Mouse (Mus musculus): ENCODE measurements around the gene Nphp4. TPM values are rescaled to one million over a fixed set of nuclear protein-coding genes. Genes with fewer than 3 reads are reported as not detected.

Gene Nphp4
- total RNA-seq (2021), result under 1 TPM; 0.66 to 0.96 TPM
- long read RNA-seq, experiment 1, result 0 reads
- long read RNA-seq, experiment 2, result 0 reads

DNA sequence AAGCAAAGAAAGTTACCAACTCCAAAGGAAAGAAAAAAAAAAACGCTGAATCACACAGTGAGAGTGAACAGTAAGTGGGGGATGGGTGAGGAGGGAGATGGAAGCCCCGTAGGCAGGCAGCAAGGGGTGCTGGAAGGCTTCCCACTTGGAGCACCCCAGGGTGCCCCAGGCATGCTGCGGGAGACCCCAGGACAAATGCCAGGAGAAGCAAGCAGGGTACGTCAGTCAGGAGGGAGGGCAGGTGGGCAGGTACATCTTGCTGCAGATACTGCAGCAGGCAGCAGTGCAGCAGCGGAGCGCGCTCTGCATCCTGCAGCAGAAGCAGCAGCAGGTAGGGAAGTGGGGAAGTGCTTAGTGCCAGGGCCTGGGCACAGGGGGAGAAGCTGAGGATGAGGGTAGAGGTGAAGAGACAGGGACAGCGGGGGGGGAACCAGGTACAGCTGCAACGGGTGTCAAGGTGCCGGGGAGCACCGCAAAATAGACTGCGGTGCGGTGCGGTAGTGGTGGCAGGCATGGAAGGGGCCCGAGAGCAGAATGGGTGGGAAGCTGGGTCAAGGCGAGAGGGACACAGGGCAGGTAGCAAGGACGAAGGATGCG, at the start of gene Nphp4:
TSS of gene Nphp4 (plus strand) at position 280 of the 597 bp plus-strand sequence.
- intact Hi-C loops (cut with DNase I), result no loop called here

DNA sequence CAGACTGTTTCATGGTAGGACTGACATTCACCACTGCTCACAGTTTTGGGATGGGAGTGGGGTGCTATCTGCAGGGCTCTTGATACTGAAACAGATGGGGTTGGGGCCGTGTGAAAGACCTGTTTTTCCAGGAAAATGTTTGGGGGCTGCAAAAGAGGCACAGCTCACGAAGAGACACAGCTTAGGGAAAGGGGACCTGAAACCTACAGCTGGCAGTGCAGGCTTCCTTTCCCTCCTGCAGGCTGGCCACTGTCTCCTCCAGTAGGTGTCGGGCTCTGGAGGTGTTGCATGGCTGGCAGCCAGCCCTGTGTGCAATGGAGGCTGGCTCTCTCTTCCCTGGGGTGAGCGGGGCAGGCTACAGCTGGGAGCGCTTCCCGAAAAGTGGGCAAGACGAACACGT, 48.2 kb upstream of the Nphp4 start:
- intact Hi-C loops (cut with DNase I), result no loop called here
- DNase-seq, result no peak

More for the DNA sequence above, at the start of gene Nphp4:
- no peak for DNase-seq

DNA sequence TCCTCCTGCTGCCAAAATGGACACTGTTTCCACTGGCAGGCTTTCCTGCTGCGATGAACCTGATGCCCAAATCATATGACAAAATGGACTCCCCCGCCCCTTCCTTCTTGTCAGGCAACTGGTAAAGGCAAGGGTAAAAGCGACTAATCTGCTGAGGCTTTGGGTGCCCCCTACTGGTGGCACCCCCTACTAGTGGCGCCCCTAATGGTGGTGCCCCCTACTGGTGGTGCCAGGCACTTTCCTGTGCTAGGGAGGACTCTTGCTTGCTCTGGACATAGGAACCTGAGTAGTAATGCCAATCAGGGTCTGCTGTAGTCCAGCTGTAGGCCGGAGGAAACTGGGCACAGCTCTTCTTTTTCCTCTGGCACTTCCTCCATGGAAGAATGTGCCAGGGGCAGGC, 44.2 kb upstream of the Nphp4 start:
- intact Hi-C loops (cut with DNase I), result loop anchor here (2.0 kb wide), 1 partner anchor 90 kb away; no protein-coding TSS in a partner anchor
- no peak for DNase-seq

DNA sequence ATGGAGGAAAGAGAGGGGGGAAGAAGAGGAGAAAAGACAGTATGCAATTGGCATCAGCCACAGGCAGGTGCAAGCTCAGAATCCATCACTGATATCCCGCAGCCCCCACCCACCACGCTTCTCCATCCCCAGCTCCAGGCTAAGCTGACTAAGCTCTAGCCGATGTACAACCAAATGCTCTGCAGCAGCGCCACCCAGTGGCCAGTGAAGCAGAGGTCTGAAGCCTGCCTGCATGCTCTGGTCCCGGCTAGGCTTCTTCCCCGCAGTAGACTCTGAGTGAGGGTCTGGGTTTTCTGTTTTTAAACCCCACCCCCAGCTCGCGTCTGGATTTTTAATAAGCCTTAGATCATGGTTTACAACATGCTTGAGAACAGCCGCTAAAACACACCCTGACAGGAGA, 41.7 kb upstream of the Nphp4 start:
- peak; percentile 82 to 84 for DNase-seq
- intact Hi-C loops (cut with DNase I), result loop anchor here (2.0 to 5.0 kb wide), 2 partner anchors 57 to 102 kb away; no protein-coding TSS in a partner anchor

DNA sequence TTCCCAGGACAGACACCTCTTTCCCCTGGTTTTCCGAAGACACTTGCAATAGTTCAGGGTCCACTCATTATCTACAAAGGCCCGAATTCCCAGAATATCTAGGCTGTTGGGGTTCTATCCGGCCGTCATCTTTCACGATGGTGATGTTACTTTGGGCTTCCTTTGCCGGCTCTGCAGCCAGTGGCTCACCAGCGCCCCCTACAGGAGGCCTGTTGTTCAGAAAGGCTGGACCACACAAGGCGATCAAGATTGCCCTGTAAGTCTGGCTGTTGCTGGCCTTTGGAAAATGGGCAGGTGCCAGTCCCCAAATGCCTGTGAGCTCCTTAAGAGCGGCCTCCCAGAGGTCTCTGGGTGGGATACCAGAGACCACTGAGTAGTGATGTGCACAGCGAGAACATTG, 41.3 kb upstream of the Nphp4 start:
- intact Hi-C loops (cut with DNase I), result loop anchor here (2.0 to 5.0 kb wide), 2 partner anchors 57 to 102 kb away; no protein-coding TSS in a partner anchor
- DNase-seq, result peak; percentile 64 to 67

DNA sequence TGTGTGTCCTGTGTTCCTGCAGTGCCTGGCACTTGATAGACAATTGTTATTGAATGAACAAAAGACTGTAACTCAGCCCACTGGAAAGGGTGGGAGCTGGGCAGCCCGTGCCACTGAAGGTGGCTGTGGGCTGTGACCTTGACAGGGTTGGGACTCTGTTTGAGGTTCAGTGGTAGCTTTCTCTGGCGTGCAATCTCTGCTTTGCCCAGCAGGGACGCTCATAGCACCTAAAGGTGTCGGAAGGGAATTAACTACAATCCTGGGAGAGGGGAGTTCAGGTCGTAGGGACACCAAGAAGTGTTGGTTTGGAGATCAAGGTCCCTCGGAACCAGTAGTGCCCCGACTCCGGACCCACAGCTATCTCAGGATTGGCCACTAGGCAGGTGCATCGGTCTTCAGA, 35.6 kb upstream of the Nphp4 start:
- DNase-seq, result no peak
- intact Hi-C loops (cut with DNase I), result no loop called here

DNA sequence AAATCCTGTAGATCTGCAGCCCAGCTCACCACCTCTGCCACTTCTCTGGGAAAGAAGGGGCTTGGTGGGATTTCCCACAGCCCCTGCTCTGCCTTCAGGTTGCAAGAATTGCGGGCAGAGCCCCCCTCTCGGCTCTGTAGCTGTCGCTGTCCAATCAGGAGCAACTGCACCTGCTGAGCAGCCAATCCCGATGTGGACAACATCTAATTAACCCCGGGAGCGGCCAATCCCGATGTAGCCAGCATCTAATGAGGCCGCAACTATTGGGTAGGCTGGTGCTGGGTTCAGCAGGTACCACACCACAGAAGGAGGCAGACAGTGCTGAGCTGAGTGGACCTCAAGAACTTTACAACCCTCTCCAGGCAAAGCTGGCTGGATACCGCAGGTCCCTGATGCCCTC, 35.0 kb upstream of the Nphp4 start:
- no peak for DNase-seq
- intact Hi-C loops (cut with DNase I), result no loop called here

DNA sequence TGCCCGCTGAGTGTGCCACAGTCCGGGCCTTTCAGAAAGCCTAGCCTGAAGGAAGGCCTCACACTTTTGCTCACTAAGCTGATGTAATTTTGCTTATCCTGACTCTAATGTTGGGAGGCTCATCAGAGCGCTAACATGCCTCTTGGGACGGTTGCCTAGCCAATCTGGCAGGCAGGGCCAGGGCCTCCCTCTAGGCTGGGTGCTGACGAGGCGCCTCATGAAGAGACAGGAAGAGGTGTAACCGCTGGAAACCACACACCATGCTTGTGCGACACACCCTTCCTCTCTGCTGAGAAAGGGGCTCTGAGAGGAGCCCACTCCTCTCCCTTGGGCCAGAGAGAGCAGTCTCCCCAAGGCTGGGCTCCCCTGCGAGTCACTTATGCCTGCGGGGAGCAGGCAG, 30.3 kb upstream of the Nphp4 start:
- intact Hi-C loops (cut with DNase I), result no loop called here
- no peak for DNase-seq

DNA sequence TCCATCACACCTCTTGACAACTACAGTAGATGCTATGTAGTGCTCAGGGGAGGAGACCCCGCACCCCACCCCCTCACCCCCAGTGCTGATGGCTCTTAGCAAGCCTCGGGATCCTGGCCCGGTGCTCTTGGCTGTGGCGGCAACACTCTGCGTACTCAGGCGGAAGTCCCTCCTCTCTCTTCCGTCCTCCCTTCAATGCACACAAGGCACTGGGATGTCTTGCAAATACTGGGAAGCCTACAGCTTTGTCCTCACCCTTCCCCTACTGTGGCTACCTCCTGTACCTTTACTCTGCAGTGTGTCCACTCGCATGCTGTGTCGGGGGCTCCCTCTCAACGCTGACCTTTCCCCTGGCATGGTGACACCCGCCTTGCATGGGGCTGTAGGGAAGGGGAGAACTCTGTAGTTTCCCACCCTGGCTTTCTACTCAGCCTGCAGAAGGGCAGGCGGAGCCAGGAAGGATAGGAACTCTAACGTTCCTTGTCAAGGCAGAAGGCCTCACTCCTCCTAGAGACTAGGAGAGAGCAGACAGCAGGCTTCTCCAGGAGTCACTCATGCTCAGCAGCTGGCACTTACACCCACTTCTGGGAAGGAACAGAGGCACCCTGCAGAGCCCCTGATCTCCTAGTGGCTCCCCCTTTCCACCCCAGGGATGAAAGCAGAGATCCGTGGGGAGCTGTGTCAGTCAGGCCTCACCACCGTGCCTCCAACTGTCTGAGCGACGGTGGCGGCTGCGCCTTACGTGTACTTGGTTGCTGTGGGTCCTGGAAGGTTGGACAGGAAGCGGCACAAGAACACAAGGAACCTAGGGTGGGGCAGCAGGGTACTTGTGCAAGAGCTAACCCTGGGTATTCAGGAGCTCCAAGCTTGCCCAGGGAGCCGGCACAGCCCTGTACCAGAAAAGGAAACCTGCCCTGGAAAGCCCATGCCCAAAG, 28.5 kb upstream of the Nphp4 start:
- intact Hi-C loops (cut with DNase I), result no loop called here
- DNase-seq, result no peak

DNA sequence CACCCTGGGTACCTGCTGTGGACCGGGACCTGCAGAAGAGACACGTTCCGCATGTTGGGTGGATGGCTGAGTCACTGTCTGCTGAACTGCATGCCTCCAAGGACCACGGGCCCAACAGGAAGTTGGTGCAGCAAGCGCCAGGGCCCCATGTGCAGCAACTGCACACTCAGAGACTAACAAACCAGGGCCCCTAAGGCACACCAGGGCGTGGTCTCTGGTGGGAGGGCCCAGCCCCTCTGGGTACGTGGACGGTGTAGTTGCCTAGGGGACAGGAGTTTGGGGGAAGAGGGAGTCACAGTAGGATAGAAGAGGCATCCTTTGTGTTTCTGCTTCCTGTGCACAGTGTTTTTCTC, 27.9 kb upstream of the Nphp4 start:
- intact Hi-C loops (cut with DNase I), result no loop called here
- DNase-seq, result peak in 1 of 2 experiments; percentile 24

DNA sequence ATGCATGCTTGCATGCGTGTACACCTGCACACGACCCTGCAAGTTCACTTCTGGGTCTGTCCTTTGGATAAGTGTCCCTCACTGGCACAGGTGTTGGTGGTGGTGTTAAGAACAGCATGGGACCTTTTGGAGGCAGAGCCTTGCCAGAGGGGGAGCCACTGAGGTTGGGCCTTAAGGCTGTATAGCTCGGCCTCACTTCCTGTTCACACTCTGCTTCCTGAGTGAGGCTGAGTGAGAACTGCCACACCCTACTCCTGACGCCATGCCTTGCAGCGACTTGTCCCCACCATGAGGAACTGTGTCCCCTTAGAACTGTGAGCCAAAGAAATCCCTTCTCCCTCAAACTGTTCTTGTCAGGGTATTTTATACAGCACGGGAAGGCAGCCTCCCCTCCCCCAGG, 25.1 kb upstream of the Nphp4 start:
- DNase-seq, result no peak
- intact Hi-C loops (cut with DNase I), result no loop called here

DNA sequence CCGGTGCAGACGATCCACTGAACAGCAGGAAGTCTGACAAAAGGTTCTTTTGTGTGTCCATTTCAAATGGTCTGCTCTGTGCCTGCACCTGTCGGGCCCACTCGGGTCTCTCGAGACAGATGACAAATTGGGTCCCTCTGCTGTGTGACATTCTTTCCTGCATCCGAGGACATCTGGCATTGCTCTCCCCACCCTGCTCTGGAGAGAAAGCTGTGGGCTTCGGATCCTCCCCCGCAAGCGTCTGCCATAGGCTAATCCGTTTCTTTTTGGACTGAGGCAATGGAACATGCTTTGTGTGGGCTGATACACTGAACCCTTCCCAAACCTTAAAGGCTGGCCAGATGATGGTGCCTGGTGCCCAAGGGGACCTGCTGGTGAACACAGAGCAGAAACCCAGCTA, 23.4 kb upstream of the Nphp4 start:
- no peak for DNase-seq
- intact Hi-C loops (cut with DNase I), result no loop called here

DNA sequence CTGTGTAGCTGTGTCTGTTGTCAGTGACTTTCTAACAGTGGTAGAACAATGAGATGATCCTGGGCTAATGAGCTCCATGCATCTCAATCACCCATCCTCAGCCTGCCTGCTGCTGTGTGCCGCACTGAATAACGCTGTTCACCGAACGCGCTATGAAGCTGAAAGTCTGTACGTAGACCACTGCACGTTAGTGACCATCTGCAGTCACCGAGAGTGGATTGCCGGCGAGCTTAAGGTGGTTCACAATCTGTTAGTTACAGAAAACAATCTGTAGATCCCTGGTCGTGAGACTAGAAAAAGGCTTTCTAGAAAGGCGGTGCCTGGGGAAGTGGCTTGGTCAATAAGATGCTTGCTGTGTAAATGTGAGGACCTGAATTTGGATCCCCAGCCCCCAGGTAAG, 22.4 kb upstream of the Nphp4 start:
- no peak for DNase-seq
- intact Hi-C loops (cut with DNase I), result no loop called here

DNA sequence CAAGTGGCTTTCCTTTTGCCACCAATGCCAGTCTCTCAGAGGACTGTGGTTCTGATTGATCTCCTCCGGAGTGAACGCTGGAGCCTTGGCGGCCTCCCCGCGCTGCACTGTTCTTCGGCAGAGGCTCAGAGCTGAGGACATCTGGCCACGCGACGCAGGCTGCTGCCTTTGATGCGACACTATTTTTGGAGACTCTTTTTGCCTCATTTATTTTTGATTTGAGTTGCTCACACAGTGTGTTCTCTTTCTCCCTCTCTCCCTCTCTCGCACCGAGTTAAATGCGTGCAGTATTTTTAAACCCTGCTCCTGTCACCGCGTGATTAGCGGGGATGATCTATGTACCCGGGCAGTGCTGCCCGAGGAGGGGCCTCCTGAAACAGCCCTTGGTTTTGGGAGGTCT, 19.9 kb upstream of the Nphp4 start:
- intact Hi-C loops (cut with DNase I), result no loop called here
- DNase-seq, result no peak

DNA sequence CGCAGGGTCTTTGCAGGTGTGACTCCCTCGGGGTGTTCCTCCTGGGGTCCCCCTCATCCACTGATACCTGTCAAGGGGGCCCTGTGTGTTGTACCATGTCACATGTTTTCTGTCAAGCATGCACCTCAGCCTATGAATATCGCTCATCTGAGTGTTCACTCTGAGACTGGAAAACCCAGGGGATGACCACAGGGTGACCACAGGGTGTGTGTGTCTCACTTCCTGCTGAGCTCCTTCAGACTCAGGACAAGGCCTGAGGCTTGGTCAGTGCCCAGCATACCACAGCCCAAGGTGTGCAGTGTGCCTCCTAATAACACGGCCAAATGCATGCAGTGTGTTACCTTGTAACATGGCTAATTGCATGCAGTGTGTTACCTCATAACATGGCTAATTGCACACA, 18.8 kb upstream of the Nphp4 start:
- DNase-seq, result no peak
- intact Hi-C loops (cut with DNase I), result no loop called here

DNA sequence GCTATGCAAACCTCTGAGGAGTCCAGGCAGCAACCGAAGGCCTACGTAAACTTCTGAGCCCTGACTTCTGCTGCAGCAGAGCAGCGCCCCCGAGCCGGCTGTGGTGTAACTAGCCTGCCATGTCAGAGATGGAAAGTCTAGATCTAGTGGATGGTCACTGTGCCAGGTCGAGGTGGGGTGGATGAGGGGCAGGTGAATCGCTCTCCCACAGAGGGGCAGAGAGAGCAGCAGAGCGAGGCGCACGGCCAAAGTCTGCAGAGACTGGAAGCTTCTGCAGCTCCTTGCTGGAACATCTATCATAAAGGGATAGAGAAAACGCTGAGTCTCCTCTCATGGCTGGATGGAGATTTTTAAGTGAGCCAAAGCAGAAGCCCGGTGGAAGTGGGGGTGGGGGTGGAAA, 14.0 kb upstream of the Nphp4 start:
- intact Hi-C loops (cut with DNase I), result no loop called here
- DNase-seq, result no peak

DNA sequence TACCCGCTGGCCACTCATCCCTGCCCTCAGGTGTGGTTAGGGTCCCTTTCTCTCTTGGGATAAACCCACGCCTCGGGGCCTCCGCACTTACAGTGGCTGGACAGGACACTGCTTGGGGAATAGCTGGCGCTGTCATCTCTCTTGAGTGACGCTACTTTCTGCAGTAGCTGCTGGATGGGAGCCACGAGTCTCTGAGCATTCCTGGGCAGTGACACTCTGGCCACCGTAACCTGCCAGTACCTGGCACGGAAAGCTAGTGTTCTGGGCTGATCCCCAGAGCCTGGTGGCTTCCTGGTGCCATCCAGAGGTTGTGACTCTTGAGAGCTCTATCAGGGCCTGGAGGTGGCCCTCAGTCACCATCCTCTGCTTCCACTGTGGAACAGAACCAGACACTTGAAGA, 13.4 kb upstream of the Nphp4 start:
- intact Hi-C loops (cut with DNase I), result no loop called here
- peak; percentile 51 to 66 for DNase-seq

DNA sequence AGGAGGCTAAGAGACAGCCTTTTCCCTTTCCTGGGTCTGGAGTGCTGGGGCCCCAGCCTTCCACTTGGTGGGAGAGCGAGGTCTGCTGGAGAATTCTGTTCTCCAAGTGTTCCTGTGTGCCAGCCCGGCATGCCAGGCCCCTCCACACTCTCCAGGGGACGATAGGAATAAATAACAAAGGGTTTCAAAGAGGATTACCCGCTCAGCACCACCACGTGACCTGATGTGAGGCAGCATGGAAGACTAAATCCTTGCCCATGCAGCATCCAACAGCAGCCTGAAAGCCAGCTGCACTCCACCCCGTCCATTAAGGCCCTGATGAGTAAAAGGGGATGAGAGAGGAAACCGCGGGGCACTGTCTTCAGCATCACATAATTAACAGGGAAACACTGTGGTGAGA, 11.4 kb upstream of the Nphp4 start:
- intact Hi-C loops (cut with DNase I), result no loop called here
- no peak for DNase-seq

DNA sequence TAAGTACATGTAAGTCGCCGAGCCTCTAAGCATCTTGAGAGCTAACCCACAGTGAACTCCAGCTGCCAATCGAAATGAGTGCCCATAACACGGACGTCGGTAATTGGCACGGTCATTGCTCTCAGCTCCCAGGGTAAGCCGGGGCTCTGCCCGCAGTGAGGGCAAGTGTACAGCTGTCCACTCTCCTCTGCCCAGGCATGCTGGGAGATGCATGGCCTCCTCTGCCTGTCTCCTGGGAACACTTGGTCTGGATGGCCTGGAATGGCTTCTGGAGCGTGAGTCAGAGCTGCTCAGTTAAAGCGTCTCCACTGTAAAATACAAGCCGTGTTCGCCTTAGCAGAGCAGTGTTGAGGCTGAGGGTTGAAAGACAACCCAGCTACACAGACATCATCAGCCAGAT, 9.9 kb upstream of the Nphp4 start:
- DNase-seq, result no peak
- intact Hi-C loops (cut with DNase I), result no loop called here

DNA sequence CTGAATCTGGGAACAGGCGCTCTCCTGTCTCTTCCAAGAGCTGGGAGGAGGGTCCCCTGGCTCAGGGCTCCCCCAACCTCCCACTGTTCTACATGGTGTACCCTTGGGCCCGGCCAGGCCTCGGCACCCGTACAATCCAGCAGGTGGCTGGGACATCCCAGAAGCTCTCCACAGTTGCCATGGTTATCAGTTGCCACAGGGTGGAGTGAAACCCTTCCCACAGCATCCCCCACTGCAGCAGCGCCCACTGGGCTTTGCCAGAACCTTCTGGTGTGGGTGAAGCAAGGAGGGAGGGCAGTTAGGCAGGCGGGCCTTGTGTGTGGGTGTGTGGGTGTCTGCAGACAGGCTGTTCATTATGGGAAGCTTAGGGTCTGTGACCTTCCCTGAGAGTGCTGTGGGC, 8.6 kb upstream of the Nphp4 start:
- DNase-seq, result no peak
- intact Hi-C loops (cut with DNase I), result no loop called here

DNA sequence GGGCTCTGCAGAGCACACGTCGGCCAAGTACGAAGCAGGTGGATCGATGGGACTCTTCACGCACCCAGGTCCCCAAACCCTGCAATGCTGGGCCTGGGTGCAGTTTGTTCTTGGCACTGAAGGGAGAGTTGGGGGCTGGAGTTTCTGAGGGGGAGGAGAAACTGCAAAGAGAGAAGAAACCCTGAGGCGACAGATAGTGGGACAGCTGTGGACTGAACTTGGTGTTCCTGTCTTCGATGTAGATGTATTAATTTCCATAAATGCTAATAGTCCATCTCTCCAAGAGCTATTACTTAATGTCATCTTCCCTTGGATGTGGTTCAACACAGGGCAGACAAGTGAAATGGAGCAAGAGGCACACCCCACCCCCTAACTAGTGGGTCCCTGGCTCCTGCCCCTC, 565 bp upstream of the Nphp4 start:
- no peak for DNase-seq
- intact Hi-C loops (cut with DNase I), result no loop called here

DNA sequence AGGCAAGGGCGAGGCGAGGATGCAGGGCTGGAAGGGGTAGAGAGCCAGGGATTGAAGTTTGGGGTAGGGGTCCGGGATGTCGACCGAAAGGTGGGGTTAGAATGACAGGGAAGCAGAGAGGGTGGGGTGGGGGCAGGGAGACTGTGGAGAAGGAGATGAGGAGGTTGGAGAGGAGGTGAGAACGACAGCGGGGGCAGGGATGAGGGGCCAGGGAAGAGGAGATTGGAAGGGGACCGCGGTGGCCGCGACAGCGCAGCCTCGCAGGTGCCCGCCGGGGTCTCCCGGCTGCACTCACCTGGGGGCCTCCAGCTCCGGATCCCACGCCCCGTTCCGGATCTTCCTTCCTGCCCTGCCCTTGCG, 580 bp downstream of the Nphp4 start:
- intact Hi-C loops (cut with DNase I), result no loop called here
- DNase-seq, result no peak
